In genomic region chr4:69896111-69896510, GRCm38 (mm10) we compare ENCODE assay signal across 27 mouse cellular contexts.
"Had no signal": no experiment of that assay in that cellular context is flagged by ENCODE, and none has a peak within 500 bp of the region (broad histone marks: within the 10 kb centered on the region; RNA-seq: fewer than 3 reads in every experiment).

No protein-coding gene starts in this region.

- H3K27ac ChIP-seq: gastrocnemius, adult 2 months; heart, adult 2 months; heart, embryonic 10.5 days; hindbrain, embryonic 10.5 days; hindbrain, embryonic 12.5 days; hindbrain, embryonic 14.5 days; hindbrain, postnatal 0 days; kidney, embryonic 15.5 days; kidney, postnatal 0 days; limb, embryonic 13.5 days; limb, embryonic 15.5 days; liver, embryonic 12.5 days; liver, embryonic 14.5 days had no signal

- H3K4me3 ChIP-seq: gastrocnemius, adult 2 months; heart, adult 2 months; heart, embryonic 10.5 days; heart, embryonic 12.5 days; hindbrain, embryonic 10.5 days; hindbrain, embryonic 12.5 days; kidney, embryonic 15.5 days; limb, embryonic 13.5 days; limb, embryonic 15.5 days; liver, embryonic 12.5 days had no signal

- DNase-seq: gastrocnemius, adult 2 months; gastrocnemius, postnatal 10 days; gastrocnemius, postnatal 25 days; heart, adult 2 months; heart, postnatal 10 days; heart, postnatal 4 days; kidney, adult 11 months; kidney, adult 2 months; kidney, adult 9 months; kidney, postnatal 14 days; kidney, postnatal 36 days; layer of hippocampus, adult 9-11 months; layer of hippocampus, postnatal 36 days; left cerebral cortex, postnatal 4 days had no signal

- ATAC-seq: hindbrain, postnatal 0 days; intestine, embryonic 16.5 days; liver, embryonic 12.5 days had no signal
